Mouse (Mus musculus) stomach, adult 2 months (tissue): ENCODE results near the gene Vmn1r204. TPM values are rescaled to one million over a fixed set of nuclear protein-coding genes. Genes with fewer than 3 reads are reported as not detected.

Source experiments
- polyA plus RNA-seq: library from polyadenylated mRNA; depleted of rRNA; stranded (reverse); fragments of >200 nt; gene quantifications from 2 replicates; pipeline ENCODE4 v1.2.3, GENCODE M21; 2012; rRNA removed

Vmn1r204 gene
- polyA plus RNA-seq = not detected in 2 replicates

DNA sequence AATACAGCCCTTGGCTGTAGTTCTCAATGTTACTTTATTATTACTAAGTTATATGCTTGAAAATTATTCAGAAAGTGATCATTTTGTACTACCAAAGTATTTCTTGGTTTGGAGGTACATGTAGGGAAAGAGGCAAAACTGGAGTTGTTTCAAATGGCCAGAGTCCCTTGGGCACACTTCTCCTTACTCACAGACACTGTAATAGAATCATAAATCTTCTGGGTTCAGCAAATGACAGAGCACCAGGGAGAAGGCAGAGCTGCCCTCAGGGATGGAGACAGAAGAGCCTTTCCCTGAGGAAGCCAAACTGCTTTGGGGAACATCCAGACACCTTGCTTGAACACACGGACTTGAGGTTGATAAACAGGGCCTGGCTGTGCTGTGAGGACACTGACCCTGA lies at the start of gene Vmn1r204:
Vmn1r204 (plus strand) TSS at position 301 of the 400 bp plus-strand sequence.

DNA sequence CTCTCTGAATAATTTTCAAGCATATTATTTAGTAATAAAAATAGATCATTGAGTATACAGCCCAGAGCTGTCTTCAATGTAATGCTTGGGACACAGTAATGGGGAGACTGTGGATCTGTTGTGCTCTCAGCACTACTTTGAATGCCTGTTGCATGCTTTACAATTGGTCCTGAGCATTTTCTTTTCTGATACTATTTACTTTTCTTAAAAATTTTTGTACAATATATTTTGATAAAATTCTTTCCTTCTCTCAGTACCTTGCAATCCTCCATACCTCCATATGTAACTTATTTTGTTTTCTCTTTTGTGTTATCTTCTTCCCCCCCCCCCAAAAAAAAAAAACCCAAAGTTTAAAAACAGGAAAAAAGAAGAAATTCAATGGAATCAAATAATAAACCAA lies 47.7 kb upstream of the Vmn1r204 start, which contains the start of gene Vmn1r202:
Vmn1r202 (minus strand) TSS at position 101 of the 400 bp plus-strand sequence.

GRCm38 (mm10) chr13:22517814-22518213 lies 35.2 kb upstream of the Vmn1r204 start, which contains the start of gene Vmn1r203:
TSS of gene Vmn1r203 (plus strand) at chr13:22518114.

GRCm38 (mm10) chr13:22592900-22593299 lies 39.9 kb downstream of the Vmn1r204 start, which contains the start of gene Vmn1r205:
TSS of gene Vmn1r205 (minus strand) at chr13:22593000.

Other genes with a start within 250 kb of the Vmn1r204 start
- not detected in 2 replicates for gene Vmn1r197, start 228.6 kb upstream of the Vmn1r204 start, polyA plus RNA-seq
- not detected in 2 replicates for gene Vmn1r198, start 202.8 kb upstream of the Vmn1r204 start, polyA plus RNA-seq
- not detected in 2 replicates for gene Vmn1r199, start 173.4 kb upstream of the Vmn1r204 start, polyA plus RNA-seq
- not detected in 2 replicates for gene Vmn1r200, start 162.8 kb upstream of the Vmn1r204 start, polyA plus RNA-seq
- not detected in 2 replicates for gene Vmn1r201, start 81.3 kb upstream of the Vmn1r204 start, polyA plus RNA-seq
- not detected in 2 replicates for gene Vmn1r202, start 47.8 kb upstream of the Vmn1r204 start, polyA plus RNA-seq
- gene Vmn1r203, start 35.1 kb upstream of the Vmn1r204 start, polyA plus RNA-seq = not detected in 2 replicates
- not detected in 2 replicates for gene Vmn1r205, start 39.8 kb downstream of the Vmn1r204 start, polyA plus RNA-seq
- gene Vmn1r206, start 71.1 kb downstream of the Vmn1r204 start, polyA plus RNA-seq = not detected in 2 replicates
- gene Vmn1r207-ps, start 176.4 kb downstream of the Vmn1r204 start, polyA plus RNA-seq = not detected in 2 replicates
- gene Vmn1r208, start 224.2 kb downstream of the Vmn1r204 start, polyA plus RNA-seq = not detected in 2 replicates